Mouse (Mus musculus) ES-E14 (cell line): ENCODE data around the gene Olfr571.

ENCODE experiments used
- HCFC1 ChIP-seq: IDR thresholded peaks from 2 replicates; pipeline ENCODE4 v1.6.1; 2012; ENCODE audit warnings: low read length, inconsistent platforms, borderline replicate concordance; ENCODE audit not compliant: insufficient read depth
- MAFK ChIP-seq: IDR thresholded peaks from 2 replicates; pipeline ENCODE4 v1.6.1; 2014; ENCODE audit warnings: mild to moderate bottlenecking, low read depth, low read length, inconsistent platforms; ENCODE audit not compliant: insufficient read depth
- ZNF384 ChIP-seq: IDR thresholded peaks from 2 replicates; pipeline ENCODE4 v1.6.1; 2012; ENCODE audit warnings: low read depth, low read length, inconsistent platforms

- TF ChIP-seq HCFC1 (no peak), ZNF384 (no peak), MAFK (no peak)
Measured at GRCm38 (mm10) chr7:102858665-102859064, 58.7 kb downstream of the Olfr571 start, which contains the start of gene Olfr566.
